Mouse (Mus musculus) heart, embryonic 14.5 days (tissue): Measurements from ENCODE around the gene Olfr1131. TPM values are rescaled to one million over a fixed set of nuclear protein-coding genes. Genes with fewer than 3 reads are reported as not detected.
"Not testable (repeated sequence)": the region's sequence is repeated elsewhere in the genome, so short reads cannot be mapped to it uniquely, and the experiment has no call there.

Experiments used
- ATAC-seq: fragments of 200-750 bp; cut with Nextera tagmentation; 2 replicates; pipeline ENCODE4 v1.8.0; 2017; ENCODE audit warnings: low read depth, moderate TSS enrichment; ENCODE audit not compliant: insufficient number of reproducible peaks, insufficient read depth, low FRiP score
- H3K27ac ChIP-seq, 2 experiments: fragments of 200-500 bp in 1 of 2; fragments of 300-500 bp in 1 of 2; sonication (generic) in 1 of 2; replicated peaks in 1 of 2; 2 replicates each; pipeline ENCODE4 v1.5.1; 2012 to 2014; ENCODE audit warnings: low read depth in 2 of 2, low read length in 2 of 2, control low read depth in 1 of 2, mild to moderate bottlenecking in 1 of 2, mixed read lengths in 1 of 2; ENCODE audit not compliant: control insufficient read depth in 1 of 2, insufficient read depth in 1 of 2
- H3K27me3 ChIP-seq: fragments of 300-500 bp; sonication (generic); 2 replicates; pipeline ENCODE4 v1.6.1; 2014; ENCODE audit warnings: mild to moderate bottlenecking, low read length, control low read depth; ENCODE audit not compliant: control insufficient read depth, insufficient read depth
- H3K36me3 ChIP-seq: fragments of 300-500 bp; sonication (generic); 2 replicates; pipeline ENCODE4 v1.6.1; 2014; ENCODE audit warnings: mild to moderate bottlenecking, control low read depth, low read length, mixed read lengths; ENCODE audit not compliant: control insufficient read depth, insufficient read depth
- H3K4me1 ChIP-seq, 2 experiments: fragments of 200-500 bp in 1 of 2; fragments of 300-500 bp in 1 of 2; sonication (generic) in 1 of 2; 2 replicates each; pipeline ENCODE4 v1.6.1; 2012 to 2014; ENCODE audit warnings: low read length in 2 of 2, control low read depth in 1 of 2, mixed read lengths in 1 of 2; ENCODE audit not compliant: control insufficient read depth in 2 of 2, insufficient read depth in 2 of 2
- H3K4me2 ChIP-seq: fragments of 300-500 bp; sonication (generic); 2 replicates; pipeline ENCODE4 v1.6.1; 2014; ENCODE audit warnings: mild to moderate bottlenecking, low read length
- H3K4me3 ChIP-seq, 2 experiments: fragments of 200-500 bp in 1 of 2; fragments of 300-500 bp in 1 of 2; sonication (generic) in 1 of 2; 2 replicates each; pipeline ENCODE4 v1.5.1; 2012 to 2014; ENCODE audit warnings: low read length in 2 of 2, mild to moderate bottlenecking in 2 of 2, control low read depth in 1 of 2, low read depth in 1 of 2, moderate library complexity in 1 of 2; ENCODE audit not compliant: control insufficient read depth in 1 of 2, insufficient read depth in 1 of 2
- H3K9ac ChIP-seq: fragments of 300-500 bp; sonication (generic); 2 replicates; pipeline ENCODE4 v1.6.1; 2014; ENCODE audit warnings: mild to moderate bottlenecking, low read length
- H3K9me3 ChIP-seq: fragments of 300-500 bp; sonication (generic); 2 replicates; pipeline ENCODE4 v1.6.1; 2016; ENCODE audit warnings: low read length, control low read depth; ENCODE audit not compliant: control insufficient read depth
- WGBS: fragments of 180-500 bp; shearing (Covaris S2); extraction: QIAGEN DNeasy Blood & Tissue Kit; methylation state at CpG from one replicate; pipeline ENCODE4 v1.1.7; 2014; 5-methylcytosine and 5-hydroxymethylcytosine counted together
- polyA plus RNA-seq: library from polyadenylated mRNA; unstranded; fragments of >200 nt; fragmentation: Nextera tagmentation; extraction: Ambion mirVana; gene quantifications from 2 replicates; pipeline ENCODE4 v1.2.1, GENCODE M21; 2014

The Olfr1131 gene
- not detected in 2 replicates for polyA plus RNA-seq

GRCm38 (mm10) chr2:87626804-87627203 lies at the start of gene Olfr1131:
Gene Olfr1131, plus strand, starts transcription at chr2:87627104.
- Histone ChIP-seq H3K9ac (no peak within 1 kb of the TSS), H3K36me3 (no peaks in the 10 kb centered on the region), H3K4me1 (no peaks in the 10 kb centered on the region), H3K4me2 (no peak within 1 kb of the TSS), H3K27me3 (no peaks in the 10 kb centered on the region), H3K27ac (no peak within 1 kb of the TSS), H3K9me3 (no peaks in the 10 kb centered on the region), H3K4me3 (no peak within 1 kb of the TSS)
- WGBS, result 53% methylated on average over 3 of the region's 3 CpGs
- ATAC-seq, result no peak

DNA sequence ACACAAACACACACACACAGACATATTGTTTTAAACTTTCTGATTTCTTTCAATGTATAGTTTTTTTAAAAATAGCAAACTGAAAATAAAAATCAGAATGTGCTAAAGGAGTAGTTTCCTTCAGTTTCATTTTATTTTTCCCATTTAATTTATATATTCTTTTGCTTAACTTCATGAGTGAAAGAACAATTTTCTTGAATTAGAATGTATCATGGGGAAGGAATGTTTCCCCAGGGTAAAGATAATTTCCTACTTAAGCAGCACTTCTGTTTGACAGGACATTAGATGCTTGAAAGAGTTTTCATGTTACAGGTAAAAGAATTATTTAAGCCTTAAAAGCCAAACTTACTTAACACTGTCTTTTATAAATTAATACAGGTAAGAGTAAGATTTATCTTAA lies 21.0 kb upstream of the Olfr1131 start, which contains the start of gene Olfr1130:
TSS of gene Olfr1130 (plus strand) at position 301 of the 400 bp plus-strand sequence.
- H3K27me3 ChIP-seq, ATAC-seq, H3K4me2 ChIP-seq: not testable (repeated sequence)

DNA sequence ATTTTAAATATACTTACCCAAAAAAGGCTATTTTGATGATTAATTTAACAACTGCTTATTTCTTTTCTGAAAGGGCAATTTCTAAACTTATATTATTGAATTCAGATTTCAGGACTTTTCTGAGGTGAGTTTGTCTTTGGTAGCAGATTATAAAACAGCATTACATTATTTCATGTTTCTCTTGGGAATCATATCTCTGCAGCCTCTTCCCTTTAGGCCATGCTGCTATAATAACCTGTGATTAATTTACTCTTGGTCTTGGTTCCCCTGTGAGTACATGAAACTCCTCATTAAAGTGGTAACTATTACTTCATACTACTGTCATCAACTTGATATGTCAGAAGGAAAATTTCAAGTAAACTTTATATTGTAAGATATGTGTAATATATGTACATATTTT lies 10.5 kb downstream of the Olfr1131 start, which contains the start of gene Olfr1132:
TSS of gene Olfr1132 (minus strand) at position 101 of the 400 bp plus-strand sequence.
- Histone ChIP-seq H3K27me3 (no peaks in the 10 kb centered on the region), H3K4me2 (no peak within 1 kb of the TSS), H3K27ac (no peak within 1 kb of the TSS), H3K4me1 (no peaks in the 10 kb centered on the region), H3K9me3 (no peaks in the 10 kb centered on the region), H3K36me3 (no peaks in the 10 kb centered on the region), H3K4me3 (no peak within 1 kb of the TSS), H3K9ac (no peak within 1 kb of the TSS)
- ATAC-seq, result no peak

More for the DNA sequence above, 21.0 kb upstream of the Olfr1131 start, which contains the start of gene Olfr1130:
- H3K4me3 ChIP-seq, H3K4me1 ChIP-seq, H3K9me3 ChIP-seq, H3K27ac ChIP-seq, H3K36me3 ChIP-seq, H3K9ac ChIP-seq: not testable (repeated sequence)

DNA sequence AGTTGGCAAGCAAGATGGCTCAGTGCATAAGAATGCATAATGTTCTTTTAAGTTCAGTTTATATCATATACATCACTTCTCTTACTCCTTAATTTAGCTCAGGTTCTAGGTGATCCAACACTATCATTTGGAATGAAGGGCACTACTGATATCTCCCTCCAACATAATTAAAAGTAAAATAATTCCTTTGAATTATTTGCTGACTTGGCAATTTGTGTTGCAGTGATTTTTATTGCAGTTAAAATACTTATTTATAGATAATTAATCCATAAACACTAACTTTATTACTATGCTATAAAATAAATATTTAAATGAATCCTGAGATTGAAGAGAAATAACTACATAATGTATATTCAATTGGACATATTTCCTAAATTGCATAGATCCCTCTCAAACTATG lies 15.5 kb downstream of the Olfr1131 start:
- Histone ChIP-seq H3K36me3 (no peaks in the 10 kb centered on the region), H3K9me3 (no peaks in the 10 kb centered on the region), H3K4me1 (no peaks in the 10 kb centered on the region), H3K27me3 (no peaks in the 10 kb centered on the region), H3K4me3 (no peak overlapping the region), H3K4me2 (no peak overlapping the region), H3K9ac (no peak overlapping the region), H3K27ac (no peak overlapping the region)
- ATAC-seq, result no peak

DNA sequence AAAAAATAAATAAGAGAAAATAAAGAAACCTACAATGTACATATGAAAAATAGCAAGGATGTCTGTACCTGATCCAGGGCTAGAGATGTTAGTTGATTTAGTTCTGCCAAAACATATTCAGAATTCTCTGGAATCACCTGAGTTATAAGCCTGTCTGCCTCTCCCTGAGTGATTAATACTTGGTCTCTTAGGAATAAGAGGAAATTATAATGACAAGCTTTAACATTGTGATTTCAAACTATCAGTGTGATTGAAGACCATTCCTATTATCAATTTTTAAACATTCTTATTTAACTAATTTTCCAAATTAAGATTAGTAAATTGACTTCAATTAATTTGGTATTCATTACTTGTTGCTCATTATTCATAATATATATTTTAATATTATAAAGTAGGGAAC lies 20.4 kb downstream of the Olfr1131 start, which contains the start of gene Olfr1133:
TSS of gene Olfr1133 (minus strand) at position 101 of the 400 bp plus-strand sequence.
- no peak for ATAC-seq
- H3K27ac ChIP-seq, result no peak within 1 kb of the TSS
- no peaks in the 10 kb centered on the region for H3K27me3 ChIP-seq
- H3K9ac ChIP-seq, result no peak within 1 kb of the TSS
- H3K9me3 ChIP-seq, result no peaks in the 10 kb centered on the region
- H3K4me3 ChIP-seq, result no peak within 1 kb of the TSS
- H3K36me3 ChIP-seq, result no peaks in the 10 kb centered on the region
- no peaks in the 10 kb centered on the region for H3K4me1 ChIP-seq
- no peak within 1 kb of the TSS for H3K4me2 ChIP-seq

DNA sequence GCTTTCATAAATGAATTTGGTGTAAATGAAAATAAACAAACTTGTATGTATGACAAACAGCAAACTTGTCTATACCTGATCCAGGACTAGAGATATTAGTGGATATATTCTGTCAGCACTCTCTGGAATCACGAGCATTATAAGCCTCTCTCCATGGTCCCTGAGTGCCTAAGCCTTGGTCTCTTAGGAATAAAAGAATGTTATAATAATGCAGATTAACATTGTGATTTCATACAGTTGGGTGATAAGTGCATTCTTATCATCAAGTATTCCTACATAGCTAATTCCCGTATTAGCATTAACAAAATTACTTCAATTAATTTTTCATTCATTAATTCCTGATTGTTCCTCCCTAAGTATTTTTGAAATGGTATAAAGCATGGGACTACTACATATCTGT lies 31.5 kb downstream of the Olfr1131 start, which contains the start of gene Olfr1134:
TSS of gene Olfr1134 (minus strand) at position 101 of the 400 bp plus-strand sequence.
- H3K4me1 ChIP-seq, result no peaks in the 10 kb centered on the region
- H3K9me3 ChIP-seq, result no peaks in the 10 kb centered on the region
- H3K27me3 ChIP-seq, result no peaks in the 10 kb centered on the region
- H3K9ac ChIP-seq, result no peak within 1 kb of the TSS
- no peaks in the 10 kb centered on the region for H3K36me3 ChIP-seq
- 67% methylated on average over 2 of the region's 2 CpGs for WGBS
- H3K4me3 ChIP-seq, result no peak within 1 kb of the TSS
- ATAC-seq, result no peak
- H3K4me2 ChIP-seq, result no peak within 1 kb of the TSS
- no peak within 1 kb of the TSS for H3K27ac ChIP-seq

GRCm38 (mm10) chr2:87673564-87673963 lies 46.7 kb downstream of the Olfr1131 start, which contains the start of gene Olfr1135:
Gene Olfr1135, minus strand, starts transcription at chr2:87673664.
- H3K9ac ChIP-seq, result no peak within 1 kb of the TSS
- 10% methylated on average over 1 of the region's 1 CpGs for WGBS
- ATAC-seq, result no peak
- H3K9me3 ChIP-seq, result no peaks in the 10 kb centered on the region
- H3K4me1 ChIP-seq, result no peaks in the 10 kb centered on the region
- no peak within 1 kb of the TSS for H3K4me2 ChIP-seq
- H3K4me3 ChIP-seq, result no peak within 1 kb of the TSS
- H3K27ac ChIP-seq, result no peak within 1 kb of the TSS
- no peaks in the 10 kb centered on the region for H3K36me3 ChIP-seq
- H3K27me3 ChIP-seq, result no peaks in the 10 kb centered on the region
